Mouse (Mus musculus) midbrain, embryonic 10.5 days (tissue): ENCODE measurements at regions not wholly inside any gene's neighbourhood (a gene's known extent, or its start where the extent isn't known, plus 50 kb on each side); places are given as distances from the start of the nearest gene placed in this dataset.

Experiments
- DNase-seq: peaks from one replicate; pipeline ENCODE4 v3.0.0-alpha.2; 2017; ENCODE audit warnings: low spot score
- H3K27ac ChIP-seq: fragments of 300-500 bp; sonication (generic); replicated peaks from 2 replicates; pipeline ENCODE4 v1.5.1; 2016; ENCODE audit warnings: mild to moderate bottlenecking
- H3K27me3 ChIP-seq: fragments of 300-500 bp; sonication (generic); 2 replicates; pipeline ENCODE4 v1.6.1; 2016; ENCODE audit warnings: low read depth, mild to moderate bottlenecking; ENCODE audit not compliant: poor library complexity, severe bottlenecking
- H3K36me3 ChIP-seq: fragments of 300-500 bp; sonication (generic); 2 replicates; pipeline ENCODE4 v1.6.1; 2016; ENCODE audit warnings: mild to moderate bottlenecking, moderate library complexity
- H3K4me1 ChIP-seq: fragments of 300-500 bp; sonication (generic); 2 replicates; pipeline ENCODE4 v1.6.1; 2016
- H3K4me3 ChIP-seq: fragments of 300-500 bp; sonication (generic); 2 replicates; pipeline ENCODE4 v1.5.1; 2016; ENCODE audit warnings: mild to moderate bottlenecking, moderate library complexity
- H3K9me3 ChIP-seq: fragments of 300-500 bp; sonication (generic); replicated peaks from 2 replicates; pipeline ENCODE4 v1.6.1; 2016; ENCODE audit warnings: mild to moderate bottlenecking
- WGBS: fragments of 180-500 bp; shearing (Covaris S2); methylation state at CpG from one replicate; pipeline ENCODE4 v1.1.7; 2016; 5-methylcytosine and 5-hydroxymethylcytosine counted together

GRCm38 (mm10) chr2:63472248-63472647, 288.2 kb upstream of the Kcnh7 start:
- 73% methylated on average over 2 of the region's 2 CpGs for WGBS
- peaks cover 4% of the 10 kb centered on the region; the same call in 1 of the 2 replicates for H3K4me1 ChIP-seq
- no peaks in the 10 kb centered on the region for H3K36me3 ChIP-seq
- no peak overlapping the region for H3K4me3 ChIP-seq
- H3K27me3 ChIP-seq: no peaks in the 10 kb centered on the region
- no peak for DNase-seq
- no peaks in the 10 kb centered on the region for H3K9me3 ChIP-seq
- H3K27ac ChIP-seq: no peak overlapping the region

DNA sequence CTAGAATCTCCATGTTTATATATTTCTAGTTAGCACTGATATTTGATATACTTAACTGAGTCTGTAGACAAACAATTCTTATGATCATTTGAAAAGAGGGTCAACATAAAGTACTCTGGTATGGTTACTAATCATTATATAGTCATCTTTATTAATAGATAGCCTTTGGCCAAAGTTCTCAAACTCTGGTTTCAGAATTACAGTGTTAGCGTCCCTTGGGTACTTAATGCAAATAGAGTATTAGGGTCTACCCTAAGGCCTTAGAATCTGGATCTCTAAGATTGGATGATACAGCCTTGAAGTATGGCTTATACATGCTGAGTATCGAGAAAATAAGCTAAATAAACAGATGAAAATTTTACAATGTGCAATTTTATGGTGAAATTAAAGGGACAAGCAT, 275.0 kb upstream of the Kcnh7 start:
- no peaks in the 10 kb centered on the region for H3K27me3 ChIP-seq
- DNase-seq: no peak
- no peaks in the 10 kb centered on the region for H3K9me3 ChIP-seq
- 85% methylated on average over 2 of the region's 2 CpGs for WGBS
- no peaks in the 10 kb centered on the region for H3K4me1 ChIP-seq
- no peak overlapping the region for H3K4me3 ChIP-seq
- no peak overlapping the region for H3K27ac ChIP-seq
- no peaks in the 10 kb centered on the region for H3K36me3 ChIP-seq

GRCm38 (mm10) chr2:63454263-63455011, 270.4 kb upstream of the Kcnh7 start:
- H3K4me3 ChIP-seq: no peak overlapping the region
- H3K27me3 ChIP-seq: no peaks in the 10 kb centered on the region
- DNase-seq: no peak
- no peaks in the 10 kb centered on the region for H3K36me3 ChIP-seq
- no peaks in the 10 kb centered on the region for H3K9me3 ChIP-seq
- WGBS: 79% methylated on average over 10 of the region's 10 CpGs
- H3K27ac ChIP-seq: no peak overlapping the region
- H3K4me1 ChIP-seq: no peaks in the 10 kb centered on the region

- no peaks in the 10 kb centered on the region for H3K27me3 ChIP-seq
- WGBS: 88% methylated on average over 1 of the region's 1 CpGs
- DNase-seq: no peak
Observed at GRCm38 (mm10) chr2:63452891-63453290, 268.8 kb upstream of the Kcnh7 start.

DNA sequence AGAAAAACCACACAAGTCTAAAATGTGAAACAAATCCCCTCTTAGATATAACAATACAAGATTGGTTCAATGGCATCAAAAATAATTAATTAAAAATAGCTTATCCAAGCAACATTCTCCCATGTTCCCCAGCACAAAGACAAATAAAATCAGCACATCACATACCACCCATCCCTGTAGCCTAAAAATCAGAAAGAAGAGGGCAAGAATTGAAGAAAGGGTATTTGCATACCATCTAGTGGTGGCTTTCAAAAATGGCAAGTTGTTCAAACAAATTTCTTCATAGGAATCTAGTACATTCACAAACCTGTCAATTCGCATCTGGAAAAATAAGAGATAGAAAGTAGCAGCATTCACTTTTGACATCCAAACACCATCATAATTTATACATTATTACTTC, 268.1 kb upstream of the Kcnh7 start:
- DNase-seq: no peak
- Histone ChIP-seq H3K9me3 (no peaks in the 10 kb centered on the region), H3K4me3 (no peak overlapping the region), H3K27me3 (no peaks in the 10 kb centered on the region), H3K36me3 (no peaks in the 10 kb centered on the region), H3K4me1 (no peaks in the 10 kb centered on the region), H3K27ac (no peak overlapping the region)
- 81% methylated on average over 1 of the region's 1 CpGs for WGBS

More at GRCm38 (mm10) chr2:63452891-63453290, 268.8 kb upstream of the Kcnh7 start:
- no peaks in the 10 kb centered on the region for H3K9me3 ChIP-seq
- no peak overlapping the region for H3K4me3 ChIP-seq
- H3K4me1 ChIP-seq: no peaks in the 10 kb centered on the region
- H3K27ac ChIP-seq: no peak overlapping the region
- no peaks in the 10 kb centered on the region for H3K36me3 ChIP-seq

- no peaks in the 10 kb centered on the region for H3K4me1 ChIP-seq
- no peak for DNase-seq
- H3K27me3 ChIP-seq: no peaks in the 10 kb centered on the region
- H3K27ac ChIP-seq: no peak overlapping the region
- H3K36me3 ChIP-seq: no peaks in the 10 kb centered on the region
- no peak overlapping the region for H3K4me3 ChIP-seq
- no peaks in the 10 kb centered on the region for H3K9me3 ChIP-seq
Observed at GRCm38 (mm10) chr2:63434327-63434726, 250.2 kb upstream of the Kcnh7 start.

DNA sequence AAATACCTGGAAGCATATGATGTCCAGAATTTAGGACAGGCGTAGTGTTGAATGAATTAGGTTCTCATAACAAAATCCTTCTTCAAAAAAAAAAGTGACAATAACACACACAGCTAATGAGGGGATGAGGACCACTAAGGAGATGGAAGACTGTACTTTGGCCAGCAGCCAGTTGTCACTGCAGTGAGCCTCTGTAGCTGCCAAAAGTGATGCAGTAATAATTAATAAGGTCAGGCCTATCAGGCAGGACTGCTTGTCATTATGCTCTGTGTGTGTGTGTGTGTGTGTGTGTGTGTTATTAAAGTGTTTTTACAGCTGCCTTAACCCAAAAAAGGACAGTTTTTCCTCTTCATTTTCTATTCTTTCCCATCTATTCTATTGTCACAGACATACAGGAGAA, 221.3 kb upstream of the Kcnh7 start:
- no peak for DNase-seq
- Histone ChIP-seq H3K4me1 (no peaks in the 10 kb centered on the region), H3K4me3 (no peak overlapping the region), H3K36me3 (no peaks in the 10 kb centered on the region), H3K27me3 (no peaks in the 10 kb centered on the region), H3K9me3 (no peaks in the 10 kb centered on the region), H3K27ac (no peak overlapping the region)
- 87% methylated on average over 1 of the region's 1 CpGs for WGBS
